Mouse (Mus musculus) neural tube, embryonic 14.5 days (tissue): ENCODE measurements around the gene Cab39. TPM values are rescaled to one million over a fixed set of nuclear protein-coding genes. Genes with fewer than 3 reads are reported as not detected.
"Not testable (repeated sequence)": the region's sequence is repeated elsewhere in the genome, so short reads cannot be mapped to it uniquely, and the experiment has no call there.

ENCODE experiments used
- ATAC-seq: fragments of 200-750 bp; cut with Nextera tagmentation; 2 replicates; pipeline ENCODE4 v1.8.0; 2017; ENCODE audit warnings: low read depth, mild to moderate bottlenecking, moderate TSS enrichment, moderate library complexity
- H3K27ac ChIP-seq: fragments of 300-500 bp; sonication (generic); 2 replicates; pipeline ENCODE4 v1.5.1; 2014; ENCODE audit warnings: low read depth, mild to moderate bottlenecking, control low read depth, low read length, moderate library complexity, mixed read lengths
- H3K27me3 ChIP-seq: fragments of 300-500 bp; sonication (generic); 2 replicates; pipeline ENCODE4 v1.6.1; 2014; ENCODE audit warnings: low read length; ENCODE audit not compliant: control insufficient read depth, insufficient read depth
- H3K36me3 ChIP-seq: fragments of 300-500 bp; sonication (generic); 2 replicates; pipeline ENCODE4 v1.6.1; 2014; ENCODE audit warnings: low read length, mixed read lengths; ENCODE audit not compliant: control insufficient read depth, insufficient read depth
- H3K4me1 ChIP-seq: fragments of 300-500 bp; sonication (generic); 2 replicates; pipeline ENCODE4 v1.6.1; 2014; ENCODE audit warnings: low read length; ENCODE audit not compliant: control insufficient read depth, insufficient read depth
- H3K4me2 ChIP-seq: fragments of 300-500 bp; sonication (generic); 2 replicates; pipeline ENCODE4 v1.6.1; 2014; ENCODE audit warnings: mild to moderate bottlenecking, low read depth, low read length, control low read depth
- H3K4me3 ChIP-seq: fragments of 300-500 bp; sonication (generic); 2 replicates; pipeline ENCODE4 v1.5.1; 2014; ENCODE audit warnings: low read depth, low read length, control low read depth, mixed read lengths
- H3K9ac ChIP-seq: fragments of 300-500 bp; sonication (generic); replicated peaks from 2 replicates; pipeline ENCODE4 v1.6.1; 2014; ENCODE audit warnings: low read depth, mild to moderate bottlenecking, control low read depth, low read length, mixed read lengths
- H3K9me3 ChIP-seq: fragments of 300-500 bp; sonication (generic); 2 replicates; pipeline ENCODE4 v1.6.1; 2016; ENCODE audit warnings: low read length; ENCODE audit not compliant: control insufficient read depth
- WGBS: fragments of 180-500 bp; shearing (Covaris S2); extraction: QIAGEN DNeasy Blood & Tissue Kit; methylation state at CpG from one replicate; pipeline ENCODE4 v1.1.7; 2014; 5-methylcytosine and 5-hydroxymethylcytosine counted together
- polyA plus RNA-seq: library from polyadenylated mRNA; unstranded; fragments of >200 nt; fragmentation: Nextera tagmentation; extraction: Ambion mirVana; gene quantifications from 2 replicates; pipeline ENCODE4 v1.2.1, GENCODE M21; 2014

The Cab39 gene
- polyA plus RNA-seq, 1 experiment from 2014 or later, result 74.4 TPM

DNA sequence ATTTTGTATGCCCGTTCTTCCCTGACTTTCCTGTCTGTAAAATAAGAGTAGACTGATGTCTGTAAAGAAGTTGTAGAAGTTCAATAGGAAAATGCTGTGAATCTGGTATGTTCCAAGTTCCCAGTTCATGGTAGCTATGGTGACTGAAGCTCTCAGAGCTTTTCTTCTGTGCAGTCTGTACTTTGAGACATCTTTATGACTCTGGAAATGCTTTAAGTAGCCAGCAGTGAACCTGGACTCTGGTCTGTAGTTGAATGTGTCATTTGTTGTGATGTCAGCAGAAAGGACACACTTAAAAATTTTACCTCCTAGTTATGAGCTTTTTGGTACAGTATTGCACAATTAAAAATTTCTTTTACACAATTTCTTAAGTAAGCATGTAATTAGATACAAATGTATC is 9.3 kb downstream of the Cab39 start:
- 84% methylated on average over 1 of the region's 1 CpGs for WGBS
- no peak for ATAC-seq

DNA sequence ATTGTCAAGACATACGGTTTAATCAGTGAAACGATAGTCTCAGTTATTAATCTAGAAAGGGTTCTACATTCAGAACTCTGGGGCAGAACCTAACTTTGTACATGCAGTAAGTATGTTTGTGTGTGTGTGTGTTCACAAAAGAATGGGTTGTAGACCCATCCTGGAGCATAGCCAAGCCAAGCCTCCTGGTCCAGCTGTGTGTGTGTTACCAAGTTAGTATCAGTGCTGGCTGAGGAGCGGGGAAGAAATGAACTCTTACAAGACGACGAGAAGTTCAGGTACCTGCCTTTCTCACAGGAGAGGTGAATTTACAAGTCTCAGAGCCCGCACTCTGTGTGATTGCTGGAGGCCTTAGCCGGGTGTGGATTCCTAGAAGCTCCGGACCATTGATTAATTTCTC is 11.3 kb downstream of the Cab39 start:
- 94% methylated on average over 8 of the region's 8 CpGs for WGBS
- H3K4me2 ChIP-seq, result no peak overlapping the region
- H3K4me1 ChIP-seq, result no peaks in the 10 kb centered on the region
- no peak overlapping the region for H3K27ac ChIP-seq
- no peak for ATAC-seq
- no peaks in the 10 kb centered on the region for H3K27me3 ChIP-seq
- H3K36me3 ChIP-seq, result no peaks in the 10 kb centered on the region
- H3K9ac ChIP-seq, result no peak overlapping the region
- H3K4me3 ChIP-seq, result no peak overlapping the region
- no peaks in the 10 kb centered on the region for H3K9me3 ChIP-seq

More for the DNA sequence above, 9.3 kb downstream of the Cab39 start:
- Histone ChIP-seq H3K4me1 (no peaks in the 10 kb centered on the region), H3K36me3 (no peaks in the 10 kb centered on the region), H3K4me3 (no peak overlapping the region), H3K27ac (no peak overlapping the region), H3K9me3 (no peaks in the 10 kb centered on the region), H3K4me2 (no peak overlapping the region), H3K9ac (no peak overlapping the region), H3K27me3 (no peaks in the 10 kb centered on the region)

DNA sequence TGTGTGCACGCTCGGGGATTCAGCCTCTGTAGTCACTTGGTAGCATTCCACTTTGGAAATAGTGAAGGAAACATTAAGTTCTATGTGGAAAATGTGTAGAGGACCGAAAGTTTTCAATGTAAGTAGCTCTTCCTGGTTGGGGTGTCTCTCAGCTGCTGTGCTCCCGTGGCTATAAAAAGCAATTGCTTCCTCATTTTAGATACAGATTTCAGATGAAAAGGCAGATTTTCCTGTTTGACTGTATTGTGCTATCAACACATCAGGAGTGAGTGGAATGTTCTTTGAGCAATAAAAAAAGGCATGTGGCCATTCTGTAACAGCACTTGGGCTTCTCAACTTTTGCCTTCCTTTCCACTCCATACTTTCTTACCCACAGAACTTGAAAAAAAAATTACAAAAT is 16.0 kb downstream of the Cab39 start:
- ATAC-seq, result no peak
- no peaks in the 10 kb centered on the region for H3K9me3 ChIP-seq
- H3K4me3 ChIP-seq, result no peak overlapping the region
- H3K27me3 ChIP-seq, result no peaks in the 10 kb centered on the region
- no peaks in the 10 kb centered on the region for H3K36me3 ChIP-seq
- H3K4me1 ChIP-seq, result no peaks in the 10 kb centered on the region; the same call in 1 of the 2 replicates
- no peak overlapping the region for H3K9ac ChIP-seq
- no peak overlapping the region for H3K27ac ChIP-seq
- 84% methylated on average over 4 of the region's 4 CpGs for WGBS
- H3K4me2 ChIP-seq, result no peak overlapping the region

DNA sequence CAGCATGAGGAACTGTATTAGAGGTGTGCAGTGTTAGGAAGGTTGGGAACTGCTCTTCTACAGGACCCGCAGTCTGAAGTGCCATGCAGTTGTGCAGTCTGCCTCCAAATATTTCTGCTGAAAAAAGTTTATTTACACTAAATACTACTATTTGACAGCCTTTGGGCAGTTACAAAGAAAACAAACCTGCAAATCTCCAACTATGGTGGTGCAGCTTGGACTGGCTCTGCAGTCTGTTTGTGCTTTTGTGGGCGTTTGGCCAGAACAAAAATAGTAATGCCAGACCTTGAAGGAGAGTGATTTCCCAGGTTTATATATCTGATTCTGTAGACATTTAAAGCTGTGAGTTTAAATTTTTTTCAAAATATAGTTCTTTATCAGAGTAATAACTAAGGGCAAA is 17.1 kb downstream of the Cab39 start:
- Histone ChIP-seq H3K9me3 (no peaks in the 10 kb centered on the region), H3K4me1 (no peaks in the 10 kb centered on the region; the same call in 1 of the 2 replicates), H3K27me3 (no peaks in the 10 kb centered on the region), H3K9ac (no peak overlapping the region), H3K4me2 (no peak overlapping the region), H3K4me3 (no peak overlapping the region), H3K27ac (no peak overlapping the region), H3K36me3 (no peaks in the 10 kb centered on the region)
- WGBS, result 85% methylated on average over 2 of the region's 2 CpGs
- ATAC-seq, result no peak

DNA sequence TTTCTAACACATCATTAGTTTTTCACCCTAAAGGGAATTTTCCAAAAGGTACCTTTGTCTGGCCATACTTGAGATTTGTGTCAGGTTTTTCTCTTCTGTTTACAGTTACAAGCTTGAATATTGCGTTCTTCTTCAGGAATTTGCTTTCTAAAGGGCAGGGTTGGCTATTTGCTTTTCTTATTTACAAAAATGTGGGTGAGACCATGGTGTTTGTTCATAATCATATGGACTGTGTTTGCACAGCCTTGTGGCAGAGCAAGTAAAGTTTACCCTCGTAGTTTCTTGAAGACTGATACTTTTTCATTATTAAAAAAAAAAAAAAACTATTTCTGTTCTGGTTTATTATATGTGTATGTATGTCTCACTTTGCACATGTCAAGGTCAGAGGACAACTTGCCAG is 17.5 kb downstream of the Cab39 start:
- 91% methylated on average over 2 of the region's 2 CpGs for WGBS
- Histone ChIP-seq H3K27me3 (no peaks in the 10 kb centered on the region), H3K36me3 (no peaks in the 10 kb centered on the region), H3K9ac (no peak overlapping the region), H3K9me3 (no peaks in the 10 kb centered on the region), H3K4me1 (no peaks in the 10 kb centered on the region; the same call in 1 of the 2 replicates), H3K4me2 (no peak overlapping the region), H3K4me3 (no peak overlapping the region), H3K27ac (no peak overlapping the region)
- ATAC-seq, result no peak

DNA sequence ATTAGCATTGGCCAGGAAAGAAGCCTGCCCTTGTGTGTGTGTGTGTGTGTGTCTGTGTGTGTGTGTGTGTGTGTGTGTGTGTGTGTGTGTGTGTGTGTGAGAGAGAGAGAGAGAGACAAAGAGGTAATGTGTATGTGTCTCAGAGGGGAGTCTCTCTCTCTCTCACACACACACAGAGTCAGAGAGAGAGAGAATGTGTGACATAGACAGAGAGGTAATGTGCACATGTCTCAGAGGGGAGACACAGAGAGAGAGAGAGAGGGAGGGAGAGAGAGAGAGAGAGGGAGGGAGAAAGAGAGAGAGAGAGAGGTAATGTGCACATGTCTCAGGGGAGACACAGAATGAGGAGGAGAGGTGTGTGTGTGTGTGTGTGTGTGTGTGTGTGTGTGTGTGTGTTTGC is 21.0 kb downstream of the Cab39 start:
- not testable (repeated sequence) for H3K9me3 ChIP-seq, H3K4me3 ChIP-seq, H3K4me2 ChIP-seq, H3K27ac ChIP-seq, H3K36me3 ChIP-seq, H3K27me3 ChIP-seq, H3K4me1 ChIP-seq, H3K9ac ChIP-seq
- peak; percentile 60; the same call in 1 of the 2 replicates for ATAC-seq

DNA sequence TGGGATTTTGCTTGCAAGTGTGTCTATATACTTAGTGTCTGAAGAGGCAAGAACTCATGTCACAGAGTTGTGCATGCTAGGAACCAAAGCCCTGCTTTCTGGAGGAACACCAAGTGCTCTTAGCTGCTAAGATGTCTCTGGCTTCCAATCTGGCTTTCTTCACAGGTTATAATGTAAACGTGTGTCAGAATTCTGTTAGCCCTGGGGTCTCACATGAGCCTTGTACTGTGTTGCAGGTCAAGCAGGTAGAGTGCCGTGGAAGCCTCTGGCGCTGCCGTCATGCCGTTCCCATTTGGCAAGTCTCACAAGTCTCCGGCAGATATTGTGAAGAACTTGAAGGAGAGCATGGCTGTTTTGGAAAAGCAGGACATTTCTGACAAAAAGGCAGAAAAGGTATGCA is 24.9 kb downstream of the Cab39 start:
- Histone ChIP-seq H3K4me3 (no peak overlapping the region), H3K27ac (no peak overlapping the region), H3K4me1 (no peaks in the 10 kb centered on the region; the same call in 1 of the 2 replicates), H3K27me3 (no peaks in the 10 kb centered on the region), H3K9me3 (no peaks in the 10 kb centered on the region), H3K4me2 (no peak overlapping the region), H3K9ac (no peak overlapping the region), H3K36me3 (peaks cover 10% of the 10 kb centered on the region; the same call in 1 of the 2 replicates)
- no peak for ATAC-seq
- WGBS, result 97% methylated on average over 6 of the region's 6 CpGs

DNA sequence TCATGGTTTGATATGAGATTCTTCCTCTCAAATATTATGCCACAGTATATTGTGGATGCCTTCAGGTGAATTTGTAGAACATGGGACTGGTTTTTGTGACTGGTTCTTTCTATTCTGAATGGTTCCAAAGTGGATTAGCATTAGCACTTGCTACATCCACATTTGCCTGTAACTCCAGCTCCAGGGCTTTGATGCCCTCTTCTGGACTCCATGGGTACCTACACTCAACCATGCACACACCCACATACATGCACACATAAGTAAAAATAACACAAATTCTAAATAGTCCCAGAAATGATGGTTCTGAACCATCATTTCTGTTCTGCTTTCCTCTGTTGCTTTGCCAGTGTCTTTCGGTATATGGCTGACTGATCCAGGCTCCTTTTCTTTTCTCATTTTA is 26.5 kb downstream of the Cab39 start:
- no peak for ATAC-seq
- WGBS, result 100% methylated on average over 1 of the region's 1 CpGs

DNA sequence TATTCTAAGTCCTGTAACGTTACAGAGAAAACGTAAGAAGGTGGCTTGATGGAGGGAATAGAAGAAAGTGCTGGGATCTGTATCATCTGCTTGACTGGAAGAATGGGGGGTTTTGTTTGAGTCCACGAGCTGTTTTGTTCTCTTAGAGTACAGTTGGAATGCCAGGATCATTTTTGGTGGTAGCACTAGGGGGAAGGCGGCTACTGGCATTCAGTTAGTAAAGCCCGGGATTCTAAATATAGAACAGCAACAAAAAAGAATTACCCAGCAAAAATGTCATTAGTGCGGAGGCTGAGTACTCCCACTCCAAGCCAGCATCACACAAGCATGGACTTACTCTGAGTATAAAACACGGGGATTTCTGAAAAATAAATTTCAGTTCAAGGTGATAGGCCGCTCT is 29.0 kb downstream of the Cab39 start:
- Histone ChIP-seq H3K27me3 (no peaks in the 10 kb centered on the region), H3K36me3 (peaks cover 13% of the 10 kb centered on the region; the same call in 1 of the 2 replicates)

More for the DNA sequence above, 26.5 kb downstream of the Cab39 start:
- H3K4me2 ChIP-seq, result no peak overlapping the region
- peaks cover 13% of the 10 kb centered on the region; the same call in 1 of the 2 replicates for H3K36me3 ChIP-seq
- H3K9ac ChIP-seq, result no peak overlapping the region
- H3K4me3 ChIP-seq, result no peak overlapping the region
- no peaks in the 10 kb centered on the region for H3K27me3 ChIP-seq
- no peaks in the 10 kb centered on the region for H3K9me3 ChIP-seq
- H3K27ac ChIP-seq, result no peak overlapping the region
- H3K4me1 ChIP-seq, result no peaks in the 10 kb centered on the region

More for the DNA sequence above, 29.0 kb downstream of the Cab39 start:
- no peak overlapping the region for H3K4me2 ChIP-seq
- 84% methylated on average over 8 of the region's 8 CpGs for WGBS
- no peaks in the 10 kb centered on the region for H3K4me1 ChIP-seq
- no peak overlapping the region for H3K4me3 ChIP-seq
- H3K9ac ChIP-seq, result no peak overlapping the region
- no peak for ATAC-seq
- no peak overlapping the region for H3K27ac ChIP-seq
- no peaks in the 10 kb centered on the region for H3K9me3 ChIP-seq
